Mouse (Mus musculus) liver, embryonic 14.5 days (tissue): ENCODE data around the gene Sim1. TPM values are rescaled to one million over a fixed set of nuclear protein-coding genes. Genes with fewer than 3 reads are reported as not detected.

Experiments
- ATAC-seq: fragments of 200-750 bp; cut with Nextera tagmentation; 2 replicates; pipeline ENCODE4 v1.8.0; 2017; ENCODE audit warnings: moderate number of reproducible peaks, mild to moderate bottlenecking, moderate library complexity; ENCODE audit not compliant: insufficient read depth
- DNase-seq, 3 experiments: peaks; one replicate each; pipeline ENCODE4 v3.0.0-alpha.2; 2012 to 2013; ENCODE audit warnings: low read depth in 3 of 3, low spot score in 3 of 3
- H3K27ac ChIP-seq: fragments of 300-500 bp; sonication (generic); 2 replicates; pipeline ENCODE4 v1.5.1; 2014; ENCODE audit warnings: moderate library complexity, mild to moderate bottlenecking, control low read depth, inconsistent platforms
- H3K27me3 ChIP-seq: fragments of 300-500 bp; sonication (generic); 2 replicates; pipeline ENCODE4 v1.6.1; 2014; ENCODE audit warnings: mild to moderate bottlenecking, low read length, moderate library complexity; ENCODE audit not compliant: control insufficient read depth, insufficient read depth
- H3K36me3 ChIP-seq: fragments of 300-500 bp; sonication (generic); replicated peaks from 2 replicates; pipeline ENCODE4 v1.6.1; 2014; ENCODE audit warnings: low read depth; ENCODE audit not compliant: control insufficient read depth, insufficient read depth
- H3K4me1 ChIP-seq, 2 experiments: fragments of 200-500 bp in 1 of 2; fragments of 300-500 bp in 1 of 2; sonication (generic) in 1 of 2; replicated peaks; 2 replicates each; pipeline ENCODE4 v1.6.1; 2012 to 2014; ENCODE audit warnings: antibody characterized with exemption in 1 of 2, inconsistent platforms in 1 of 2, low read length in 1 of 2; ENCODE audit not compliant: control insufficient read depth in 2 of 2, insufficient read depth in 2 of 2
- H3K4me2 ChIP-seq: fragments of 300-500 bp; sonication (generic); 2 replicates; pipeline ENCODE4 v1.6.1; 2014; ENCODE audit warnings: low read depth, mild to moderate bottlenecking, control low read depth, moderate library complexity
- H3K4me3 ChIP-seq, 2 experiments: fragments of 200-500 bp in 1 of 2; fragments of 300-500 bp in 1 of 2; sonication (generic) in 1 of 2; 2 replicates each; pipeline ENCODE4 v1.5.1; 2012 to 2014; ENCODE audit warnings: low read depth in 2 of 2, low read length in 2 of 2, mild to moderate bottlenecking in 2 of 2, control low read depth in 1 of 2, inconsistent platforms in 1 of 2, moderate library complexity in 1 of 2; ENCODE audit not compliant: insufficient read depth in 1 of 2
- H3K9ac ChIP-seq: fragments of 300-500 bp; sonication (generic); replicated peaks from 2 replicates; pipeline ENCODE4 v1.6.1; 2014; ENCODE audit warnings: mild to moderate bottlenecking, control low read depth, moderate library complexity
- H3K9me3 ChIP-seq: fragments of 300-500 bp; sonication (generic); 2 replicates; pipeline ENCODE4 v1.6.1; 2016; ENCODE audit warnings: low read length, mixed read lengths; ENCODE audit not compliant: control insufficient read depth
- CTCF ChIP-seq: IDR thresholded peaks from 2 replicates; pipeline ENCODE4 v1.5.1; 2016; ENCODE audit warnings: antibody characterized with exemption, low read depth, control low read depth
- EP300 ChIP-seq: IDR thresholded peaks from 2 replicates; pipeline ENCODE4 v1.6.1; 2016; ENCODE audit warnings: antibody characterized with exemption, low read depth
- WGBS: fragments of 180-500 bp; shearing (Covaris S2); extraction: QIAGEN DNeasy Blood & Tissue Kit; methylation state at CpG from one replicate; pipeline ENCODE4 v1.1.7; 2014; ENCODE audit not compliant: insufficient replicate concordance; 5-methylcytosine and 5-hydroxymethylcytosine counted together
- polyA plus RNA-seq, 2 experiments: library from polyadenylated mRNA; depleted of rRNA in 1 of 2; stranded (reverse) in 1 of 2; unstranded in 1 of 2; fragments of >200 nt; fragmentation: Nextera tagmentation in 1 of 2; extraction: Ambion mirVana in 1 of 2; gene quantifications; 2 replicates each; pipeline versions ENCODE4 v1.2.1 to v1.2.3; 2012 to 2014

Sim1 gene
- polyA plus RNA-seq, 2 experiments = not detected

DNA sequence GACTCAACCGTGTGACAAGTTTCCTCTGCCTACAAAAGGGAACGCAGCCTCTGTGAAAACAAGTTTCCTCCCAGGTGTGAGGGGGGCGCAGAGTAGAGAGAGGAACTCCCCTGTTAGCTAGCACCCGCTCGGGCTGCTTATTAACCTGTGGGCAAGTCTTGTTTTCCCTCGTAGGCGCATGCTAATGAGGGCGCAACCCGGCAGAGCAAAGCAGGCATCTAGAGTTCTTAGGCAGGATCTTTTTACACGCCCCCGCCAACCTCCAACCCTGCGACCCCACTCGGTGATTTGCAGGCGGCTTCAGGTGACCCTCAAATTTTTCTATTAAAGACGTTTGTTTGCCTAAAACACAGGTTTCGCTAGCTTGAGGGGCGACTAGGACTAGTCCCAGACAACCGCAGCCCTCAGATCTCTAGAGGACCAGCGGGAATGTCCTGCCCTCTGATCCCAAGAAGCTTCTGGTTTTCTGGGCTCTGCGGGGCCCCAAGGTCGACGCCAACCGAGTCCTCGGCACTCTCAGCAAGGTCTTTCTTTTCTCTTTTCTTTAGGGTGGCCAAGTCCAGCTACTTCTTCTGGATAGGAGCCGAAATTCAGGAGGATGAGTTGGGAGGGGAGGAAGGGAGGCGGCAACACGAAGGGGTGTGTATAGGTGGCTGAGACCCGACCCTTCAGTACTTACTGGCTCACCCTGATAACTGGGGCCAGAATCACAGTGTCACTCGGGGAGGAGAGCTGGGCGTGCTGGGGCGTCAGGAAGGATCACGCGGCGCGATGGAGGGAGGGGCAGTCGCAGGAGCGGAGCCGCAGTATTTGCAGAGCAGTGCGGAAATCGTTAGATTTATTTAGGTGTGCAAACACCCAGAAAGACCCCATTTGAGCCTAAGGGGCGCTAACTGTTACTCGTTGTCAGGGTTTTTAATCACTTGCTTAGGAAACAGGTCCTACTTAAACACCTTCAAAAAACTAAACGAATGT lies 8.5 kb downstream of the Sim1 start:
- no peak for ATAC-seq

DNA sequence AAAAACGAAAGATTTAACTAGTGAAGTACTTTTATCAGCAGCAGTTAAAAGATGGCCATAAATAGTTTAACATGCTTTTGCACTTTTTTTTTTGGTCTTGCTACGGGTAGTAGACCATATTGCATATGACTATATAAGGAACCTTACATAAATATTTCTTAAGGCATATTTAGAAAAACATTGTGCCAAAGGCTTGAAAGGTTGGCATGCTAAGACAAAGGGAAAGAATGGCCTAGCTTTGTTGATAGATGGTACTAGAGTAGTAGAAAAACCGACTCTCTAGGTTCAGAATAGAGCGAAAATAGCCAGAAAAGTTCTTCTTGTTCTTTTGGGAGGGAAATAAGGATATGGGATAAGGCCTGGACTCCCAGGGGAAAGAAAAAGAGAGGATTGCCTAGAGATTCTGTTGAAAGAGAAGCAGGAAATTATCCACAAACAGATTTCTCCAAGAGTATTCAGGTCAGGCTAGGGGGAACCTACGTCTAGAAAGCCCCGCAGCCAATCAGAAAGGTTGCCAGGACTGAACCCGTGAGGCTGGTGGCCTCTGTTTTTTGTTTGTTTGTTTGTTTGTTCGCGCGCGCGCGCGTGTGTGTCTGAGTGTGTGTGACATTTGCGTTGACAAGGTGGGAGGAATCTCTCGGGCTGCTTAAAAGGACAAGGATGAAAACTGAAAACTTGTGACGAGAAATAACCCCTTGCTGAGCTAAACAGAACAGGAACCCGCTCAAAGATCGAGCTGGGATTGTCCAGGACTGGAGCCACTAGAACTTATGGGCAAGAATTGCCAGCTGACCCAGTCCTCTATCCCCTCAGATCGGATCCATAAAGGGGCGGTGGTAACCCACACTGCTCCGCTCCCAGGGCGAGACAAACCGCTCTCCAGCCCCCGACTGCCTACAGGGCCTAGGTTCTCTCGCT lies 9.6 kb downstream of the Sim1 start:
- Histone ChIP-seq H3K9me3 (no peaks in the 10 kb centered on the region), H3K9ac (no peak overlapping the region), H3K27ac (no peak overlapping the region), H3K36me3 (no peaks in the 10 kb centered on the region), H3K27me3 (peaks cover 94% of the 10 kb centered on the region), H3K4me2 (no peak overlapping the region), H3K4me3 (no peak overlapping the region), H3K4me1 (no peaks in the 10 kb centered on the region)
- DNase-seq = no peak
- TF ChIP-seq CTCF (no peak), EP300 (no peak)
- no peak for ATAC-seq
- 5% methylated on average over 26 of the region's 26 CpGs for WGBS

More for the DNA sequence above, 8.5 kb downstream of the Sim1 start:
- H3K27ac ChIP-seq = no peak overlapping the region
- WGBS = 2% methylated on average over 43 of the region's 43 CpGs
- H3K27me3 ChIP-seq = peaks cover 93% of the 10 kb centered on the region
- no peaks in the 10 kb centered on the region for H3K4me1 ChIP-seq
- H3K4me2 ChIP-seq = no peak overlapping the region
- no peaks in the 10 kb centered on the region for H3K9me3 ChIP-seq
- no peaks in the 10 kb centered on the region for H3K36me3 ChIP-seq
- TF ChIP-seq CTCF = no peak
- TF ChIP-seq EP300 = no peak
- no peak overlapping the region for H3K9ac ChIP-seq
- DNase-seq = no peak
- no peak overlapping the region for H3K4me3 ChIP-seq

DNA sequence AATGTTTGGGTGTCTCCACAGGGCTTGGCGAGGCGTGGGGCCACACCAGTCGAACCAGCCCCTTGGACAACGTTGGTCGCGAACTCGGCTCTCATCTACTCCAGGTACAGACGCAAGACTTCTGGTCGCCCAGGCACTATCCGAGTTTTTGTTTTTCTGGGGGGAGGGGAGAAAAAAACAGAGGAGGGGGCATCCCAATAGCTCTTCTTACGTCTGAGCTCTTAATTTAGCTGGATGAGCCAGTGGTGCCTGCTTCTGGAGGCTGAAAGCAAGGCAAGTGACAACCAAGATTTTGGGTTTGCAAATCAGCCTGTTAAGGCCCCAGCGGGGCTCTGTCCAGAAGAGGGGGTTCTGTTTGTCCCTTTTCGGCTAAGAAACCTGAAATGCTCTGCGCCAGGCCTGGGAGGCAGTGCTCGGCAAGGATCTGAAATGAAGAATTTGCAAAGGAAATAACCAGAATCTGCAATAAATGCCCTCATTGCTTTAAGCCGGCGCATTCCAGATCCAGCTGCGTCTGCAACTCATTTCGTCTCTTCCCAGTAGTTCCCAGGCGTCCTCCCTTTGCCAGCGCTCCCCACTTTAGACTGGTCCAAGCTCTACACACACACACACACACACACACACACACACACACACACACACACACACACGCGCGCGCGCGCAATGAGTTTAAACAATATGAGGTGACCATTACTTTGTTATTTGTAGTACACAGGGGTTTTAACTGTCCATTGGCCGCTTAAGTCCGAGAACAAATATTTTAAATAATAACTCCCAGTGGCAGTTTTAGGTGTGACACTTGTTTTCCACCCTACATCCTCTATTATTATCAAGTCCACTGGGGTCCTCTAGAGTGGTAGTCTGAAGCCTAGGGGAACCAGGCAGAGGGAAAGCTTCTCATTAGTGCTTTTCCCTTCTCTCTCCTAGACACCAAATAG lies 10.5 kb downstream of the Sim1 start:
- no peaks in the 10 kb centered on the region for H3K4me1 ChIP-seq
- no peaks in the 10 kb centered on the region for H3K36me3 ChIP-seq
- TF ChIP-seq EP300 (no peak), CTCF (no peak)
- no peak overlapping the region for H3K4me3 ChIP-seq
- no peak for ATAC-seq
- H3K27ac ChIP-seq = no peak overlapping the region
- peaks cover 97% of the 10 kb centered on the region for H3K27me3 ChIP-seq
- no peak overlapping the region for H3K4me2 ChIP-seq
- no peak for DNase-seq
- 8% methylated on average over 29 of the region's 29 CpGs for WGBS
- H3K9me3 ChIP-seq = no peaks in the 10 kb centered on the region
- H3K9ac ChIP-seq = no peak overlapping the region

DNA sequence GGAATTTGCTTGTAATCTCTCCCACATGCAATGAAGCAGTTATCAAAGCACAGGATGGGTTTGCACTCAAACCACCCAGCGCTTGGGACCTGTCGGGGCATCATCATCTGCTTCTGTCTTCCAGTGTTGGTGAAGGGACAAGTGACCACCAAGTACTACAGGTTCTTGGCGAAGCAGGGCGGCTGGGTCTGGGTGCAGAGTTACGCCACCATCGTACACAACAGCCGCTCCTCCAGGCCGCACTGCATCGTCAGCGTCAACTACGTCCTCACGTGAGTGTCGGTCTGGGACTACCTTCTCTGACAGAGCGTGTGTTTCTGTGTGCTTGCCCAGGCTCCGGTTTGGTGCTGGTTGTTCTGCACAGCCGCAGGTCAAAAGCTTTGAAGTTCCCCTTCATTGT lies 15.8 kb downstream of the Sim1 start:
- H3K4me3 ChIP-seq = no peak overlapping the region

More for the DNA sequence above, 15.8 kb downstream of the Sim1 start:
- 1% methylated on average over 16 of the region's 16 CpGs for WGBS
- H3K4me1 ChIP-seq = no peaks in the 10 kb centered on the region
- no peak for TF ChIP-seq EP300
- TF ChIP-seq CTCF = no peak
- no peak overlapping the region for H3K9ac ChIP-seq
- no peak overlapping the region for H3K4me2 ChIP-seq
- no peaks in the 10 kb centered on the region for H3K9me3 ChIP-seq
- H3K27me3 ChIP-seq = peaks cover 67% of the 10 kb centered on the region
- H3K36me3 ChIP-seq = no peaks in the 10 kb centered on the region
- no peak overlapping the region for H3K27ac ChIP-seq
- no peak for ATAC-seq
- DNase-seq = no peak
